Mouse (Mus musculus): ENCODE data around the gene Luc7l. TPM values are rescaled to one million over a fixed set of nuclear protein-coding genes. Genes with fewer than 3 reads are reported as not detected.

Gene Luc7l
- 13.8 and 14.5 TPM in 2 replicates for polyA plus RNA-seq (2012; rRNA removed)

GRCm38 (mm10) chr17:26252539-26253251 lies at the start of gene Luc7l:
TSS of gene Luc7l (plus strand) at chr17:26252896.
- Histone ChIP-seq H3K4me3 (ENCODE audit: extremely low read depth, insufficient read depth, insufficient read length) (peak within 1 kb of the TSS; percentile 99), H3K4me1 (ENCODE audit: control insufficient read depth, insufficient read depth, insufficient read length) (no peaks in the 10 kb centered on the region), H3K27ac (ENCODE audit: insufficient read depth, low read length) (peak within 1 kb of the TSS; percentile 94), H3K27me3 (ENCODE audit: control insufficient read depth, insufficient read depth, low read length) (no peaks in the 10 kb centered on the region), H3K36me3 (ENCODE audit: control insufficient read depth, insufficient read depth, low read length) (peaks cover 4% of the 10 kb centered on the region; the same call in 1 of the 2 replicates)
- TF ChIP-seq CTCF (IDR thresholded peaks at IDR 0.05; ENCODE audit: extremely low read depth, insufficient read depth, insufficient read length, insufficient replicate concordance) (no peak), POLR2A (IDR thresholded peaks at IDR 0.05; ENCODE audit: low read depth, low read length) (peak; percentile 89)
- under 1% methylated on average over 43 of the region's 43 CpGs for WGBS
- peak; percentile 79 to 94 for DNase-seq (ENCODE audit: low read depth in 1 of 2, low spot score in 2 of 2)

- 1% methylated on average over 30 of the region's 30 CpGs for WGBS
- peaks cover 11% of the 10 kb centered on the region; the same call in 1 of the 2 replicates for H3K27me3 ChIP-seq (ENCODE audit: control insufficient read depth, insufficient read depth, low read length)
- TF ChIP-seq POLR2A (IDR thresholded peaks at IDR 0.05; ENCODE audit: low read depth, low read length) (no peak), CTCF (IDR thresholded peaks at IDR 0.05; ENCODE audit: extremely low read depth, insufficient read depth, insufficient read length, insufficient replicate concordance) (no peak)
- H3K27ac ChIP-seq (ENCODE audit: insufficient read depth, low read length): no peak overlapping the region
- peak in 1 of 2 experiments; percentile 11 for DNase-seq (ENCODE audit: low read depth in 1 of 2, low spot score in 2 of 2)
- H3K4me3 ChIP-seq (ENCODE audit: extremely low read depth, insufficient read depth, insufficient read length): peak overlapping the region; percentile 60
- H3K4me1 ChIP-seq (ENCODE audit: control insufficient read depth, insufficient read depth, insufficient read length): peaks cover 4% of the 10 kb centered on the region; the same call in 1 of the 2 replicates
- no peaks in the 10 kb centered on the region for H3K36me3 ChIP-seq (ENCODE audit: control insufficient read depth, insufficient read depth, low read length)
Observed at GRCm38 (mm10) chr17:26203321-26203811, 49.3 kb upstream of the Luc7l start.

GRCm38 (mm10) chr17:26204766-26205165 lies 47.9 kb upstream of the Luc7l start:
- Histone ChIP-seq H3K27ac (ENCODE audit: insufficient read depth, low read length) (no peak overlapping the region), H3K4me1 (ENCODE audit: control insufficient read depth, insufficient read depth, insufficient read length) (peaks cover 4% of the 10 kb centered on the region; the same call in 1 of the 2 replicates), H3K36me3 (ENCODE audit: control insufficient read depth, insufficient read depth, low read length) (no peaks in the 10 kb centered on the region), H3K27me3 (ENCODE audit: control insufficient read depth, insufficient read depth, low read length) (peaks cover 11% of the 10 kb centered on the region; the same call in 1 of the 2 replicates), H3K4me3 (ENCODE audit: extremely low read depth, insufficient read depth, insufficient read length) (no peak overlapping the region)
- no peak for DNase-seq (ENCODE audit: low read depth in 1 of 2, low spot score in 2 of 2)
- TF ChIP-seq POLR2A (IDR thresholded peaks at IDR 0.05; ENCODE audit: low read depth, low read length): no peak
- TF ChIP-seq CTCF (IDR thresholded peaks at IDR 0.05; ENCODE audit: extremely low read depth, insufficient read depth, insufficient read length, insufficient replicate concordance): no peak
- 60% methylated on average over 11 of the region's 11 CpGs for WGBS

- Histone ChIP-seq H3K36me3 (ENCODE audit: control insufficient read depth, insufficient read depth, low read length) (no peaks in the 10 kb centered on the region), H3K4me1 (ENCODE audit: control insufficient read depth, insufficient read depth, insufficient read length) (peaks cover 4% of the 10 kb centered on the region; the same call in 1 of the 2 replicates), H3K27ac (ENCODE audit: insufficient read depth, low read length) (no peak overlapping the region), H3K27me3 (ENCODE audit: control insufficient read depth, insufficient read depth, low read length) (peaks cover 5% of the 10 kb centered on the region; the same call in 1 of the 2 replicates), H3K4me3 (ENCODE audit: extremely low read depth, insufficient read depth, insufficient read length) (no peak overlapping the region)
- WGBS: 59% methylated on average over 1 of the region's 1 CpGs
- DNase-seq (ENCODE audit: low read depth in 1 of 2, low spot score in 2 of 2): no peak
- TF ChIP-seq CTCF (IDR thresholded peaks at IDR 0.05; ENCODE audit: extremely low read depth, insufficient read depth, insufficient read length, insufficient replicate concordance) (no peak), POLR2A (IDR thresholded peaks at IDR 0.05; ENCODE audit: low read depth, low read length) (no peak)
Observed at GRCm38 (mm10) chr17:26206392-26206791, 46.3 kb upstream of the Luc7l start.

GRCm38 (mm10) chr17:26207686-26208085 lies 45.0 kb upstream of the Luc7l start, which contains the start of gene Arhgdig:
TSS of gene Arhgdig (minus strand) at chr17:26207786.
- DNase-seq (ENCODE audit: low read depth in 1 of 2, low spot score in 2 of 2): no peak
- no peak within 1 kb of the TSS for H3K4me3 ChIP-seq (ENCODE audit: extremely low read depth, insufficient read depth, insufficient read length)
- WGBS: 89% methylated on average over 12 of the region's 12 CpGs
- peaks cover 5% of the 10 kb centered on the region; the same call in 1 of the 2 replicates for H3K27me3 ChIP-seq (ENCODE audit: control insufficient read depth, insufficient read depth, low read length)
- peaks cover 3% of the 10 kb centered on the region; the same call in 1 of the 2 replicates for H3K4me1 ChIP-seq (ENCODE audit: control insufficient read depth, insufficient read depth, insufficient read length)
- no peak within 1 kb of the TSS for H3K27ac ChIP-seq (ENCODE audit: insufficient read depth, low read length)
- no peak for TF ChIP-seq POLR2A (IDR thresholded peaks at IDR 0.05; ENCODE audit: low read depth, low read length)
- no peaks in the 10 kb centered on the region for H3K36me3 ChIP-seq (ENCODE audit: control insufficient read depth, insufficient read depth, low read length)

- Histone ChIP-seq H3K4me3 (ENCODE audit: extremely low read depth, insufficient read depth, insufficient read length) (no peak overlapping the region), H3K4me1 (ENCODE audit: control insufficient read depth, insufficient read depth, insufficient read length) (no peaks in the 10 kb centered on the region), H3K27ac (ENCODE audit: insufficient read depth, low read length) (no peak overlapping the region), H3K36me3 (ENCODE audit: control insufficient read depth, insufficient read depth, low read length) (no peaks in the 10 kb centered on the region), H3K27me3 (ENCODE audit: control insufficient read depth, insufficient read depth, low read length) (no peaks in the 10 kb centered on the region)
- TF ChIP-seq POLR2A (IDR thresholded peaks at IDR 0.05; ENCODE audit: low read depth, low read length) (no peak), CTCF (IDR thresholded peaks at IDR 0.05; ENCODE audit: extremely low read depth, insufficient read depth, insufficient read length, insufficient replicate concordance) (no peak)
- WGBS: 90% methylated on average over 7 of the region's 7 CpGs
- no peak for DNase-seq (ENCODE audit: low read depth in 1 of 2, low spot score in 2 of 2)
Observed at GRCm38 (mm10) chr17:26212241-26212640, 40.5 kb upstream of the Luc7l start.

- Histone ChIP-seq H3K36me3 (ENCODE audit: control insufficient read depth, insufficient read depth, low read length) (no peaks in the 10 kb centered on the region), H3K27ac (ENCODE audit: insufficient read depth, low read length) (no peak overlapping the region), H3K4me1 (ENCODE audit: control insufficient read depth, insufficient read depth, insufficient read length) (no peaks in the 10 kb centered on the region), H3K4me3 (ENCODE audit: extremely low read depth, insufficient read depth, insufficient read length) (no peak overlapping the region), H3K27me3 (ENCODE audit: control insufficient read depth, insufficient read depth, low read length) (no peaks in the 10 kb centered on the region)
- 90% methylated on average over 11 of the region's 11 CpGs for WGBS
- TF ChIP-seq POLR2A (IDR thresholded peaks at IDR 0.05; ENCODE audit: low read depth, low read length) (no peak), CTCF (IDR thresholded peaks at IDR 0.05; ENCODE audit: extremely low read depth, insufficient read depth, insufficient read length, insufficient replicate concordance) (no peak)
- no peak for DNase-seq (ENCODE audit: low read depth in 1 of 2, low spot score in 2 of 2)
Observed at GRCm38 (mm10) chr17:26212681-26213080, 40.0 kb upstream of the Luc7l start.

Data from spleen, adult 2 months (tissue).